Mouse (Mus musculus): ENCODE measurements around the gene Hipk2. TPM values are rescaled to one million over a fixed set of nuclear protein-coding genes. Genes with fewer than 3 reads are reported as not detected.
A peak's percentile ranks its signal among the peaks of the same experiment; 100 is the strongest.

Gene Hipk2
- polyA plus RNA-seq, 1 experiment from 2014 or later, result 12.0 TPM

DNA sequence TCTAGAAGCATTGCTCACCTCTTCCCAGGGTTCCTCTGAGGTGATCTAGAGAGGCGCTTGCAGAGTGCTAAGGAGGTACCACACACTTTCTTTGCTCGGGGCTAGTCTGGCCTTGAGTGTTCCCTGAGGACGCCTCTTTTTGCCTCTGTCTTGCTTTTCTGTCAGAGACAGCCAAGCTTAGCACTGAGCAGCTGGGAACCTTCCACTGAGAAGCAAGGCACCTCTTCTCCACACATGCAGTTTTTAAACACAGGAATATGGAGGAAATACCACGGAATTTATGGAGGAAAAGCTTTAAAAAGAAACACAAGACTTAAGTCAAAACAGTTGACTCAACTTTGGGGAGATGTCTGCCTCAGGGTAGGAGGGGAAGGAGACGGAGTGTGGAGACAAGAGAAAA, 39.8 kb upstream of the Hipk2 start:
- Histone ChIP-seq H3K4me3 (ENCODE audit: low read depth, low read length) (no peak overlapping the region), H3K4me1 (replicated peaks; ENCODE audit: control insufficient read depth, insufficient read depth, low read length) (peaks cover 6% of the 10 kb centered on the region; the same call in 1 of the 2 replicates), H3K9me3 (ENCODE audit: control insufficient read depth) (no peaks in the 10 kb centered on the region), H3K27me3 (replicated peaks; ENCODE audit: control insufficient read depth, insufficient read depth, low read length) (no peaks in the 10 kb centered on the region), H3K27ac (ENCODE audit: low read depth, low read length) (no peak overlapping the region), H3K36me3 (ENCODE audit: control insufficient read depth, insufficient read depth) (no peaks in the 10 kb centered on the region), H3K4me2 (replicated peaks; ENCODE audit: low read depth) (no peak overlapping the region), H3K9ac (ENCODE audit: low read depth, low read length) (no peak overlapping the region)
- no peak for ATAC-seq
- TF ChIP-seq CTCF (IDR thresholded peaks at IDR 0.05; ENCODE audit: low read depth), result no peak
- 66% methylated on average over 5 of the region's 5 CpGs for WGBS

DNA sequence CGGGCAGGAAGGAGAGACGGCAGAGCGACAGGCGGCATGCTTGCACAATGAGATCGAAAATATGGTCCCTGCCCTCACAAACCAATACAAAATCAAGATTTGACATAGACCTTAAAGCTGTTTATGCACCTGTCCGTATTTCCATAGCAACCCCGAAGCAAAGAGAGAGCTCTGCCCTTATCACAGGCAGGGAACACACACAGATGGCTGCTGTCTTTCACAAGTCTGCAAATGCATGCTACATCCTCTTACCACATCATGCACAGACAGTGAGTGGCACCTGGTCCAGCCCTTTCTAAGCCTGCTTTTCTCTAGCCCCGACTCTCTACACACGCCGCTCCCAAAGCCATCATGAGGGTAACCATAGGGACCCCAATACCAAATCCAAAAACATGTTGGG, 38.2 kb upstream of the Hipk2 start:
- no peak overlapping the region for H3K4me2 ChIP-seq (replicated peaks; ENCODE audit: low read depth)
- H3K4me1 ChIP-seq (replicated peaks; ENCODE audit: control insufficient read depth, insufficient read depth, low read length), result peaks cover 6% of the 10 kb centered on the region
- H3K9ac ChIP-seq (ENCODE audit: low read depth, low read length), result no peak overlapping the region
- no peak overlapping the region for H3K27ac ChIP-seq (ENCODE audit: low read depth, low read length)
- ATAC-seq, result no peak
- no peak overlapping the region for H3K4me3 ChIP-seq (ENCODE audit: low read depth, low read length)
- H3K9me3 ChIP-seq (ENCODE audit: control insufficient read depth), result no peaks in the 10 kb centered on the region
- WGBS, result 82% methylated on average over 10 of the region's 10 CpGs
- H3K27me3 ChIP-seq (replicated peaks; ENCODE audit: control insufficient read depth, insufficient read depth, low read length), result no peaks in the 10 kb centered on the region
- no peak for TF ChIP-seq CTCF (IDR thresholded peaks at IDR 0.05; ENCODE audit: low read depth)
- no peaks in the 10 kb centered on the region for H3K36me3 ChIP-seq (ENCODE audit: control insufficient read depth, insufficient read depth)

DNA sequence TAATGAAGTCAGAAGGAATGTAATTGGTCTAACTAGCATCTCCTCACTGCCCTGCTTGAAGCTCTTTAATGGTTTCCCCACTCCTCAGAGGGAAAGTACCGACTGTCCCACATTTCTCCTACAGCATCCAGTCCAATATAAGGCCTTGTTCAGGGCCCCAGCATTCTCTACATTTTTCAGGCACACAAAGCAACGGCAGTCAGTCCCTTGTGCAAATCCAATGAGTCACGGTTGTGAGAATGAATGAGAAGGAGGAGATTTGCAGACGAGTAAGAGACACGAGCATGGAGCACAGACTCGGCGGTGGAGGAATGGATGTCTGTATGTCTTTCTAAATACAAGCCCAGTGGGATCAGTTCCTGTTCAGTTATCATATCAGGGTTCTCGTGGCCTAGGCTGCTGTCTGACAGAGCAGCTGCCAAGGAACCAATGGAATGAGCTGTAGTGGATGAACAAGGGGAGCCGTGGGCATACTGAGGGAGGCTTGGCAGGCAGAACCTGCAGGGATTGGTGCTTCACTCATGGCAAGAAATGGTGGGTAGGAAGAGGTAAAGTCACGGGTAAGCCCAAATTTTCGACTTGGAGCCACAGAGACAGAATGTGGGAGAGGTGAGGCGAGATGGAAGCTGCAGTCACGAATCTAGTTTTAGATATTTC, 37.5 kb upstream of the Hipk2 start:
- Histone ChIP-seq H3K36me3 (ENCODE audit: control insufficient read depth, insufficient read depth) (no peaks in the 10 kb centered on the region), H3K9ac (ENCODE audit: low read depth, low read length) (no peak overlapping the region), H3K4me1 (replicated peaks; ENCODE audit: control insufficient read depth, insufficient read depth, low read length) (peaks cover 6% of the 10 kb centered on the region), H3K4me2 (replicated peaks; ENCODE audit: low read depth) (no peak overlapping the region), H3K9me3 (ENCODE audit: control insufficient read depth) (no peaks in the 10 kb centered on the region), H3K27ac (ENCODE audit: low read depth, low read length) (no peak overlapping the region), H3K27me3 (replicated peaks; ENCODE audit: control insufficient read depth, insufficient read depth, low read length) (no peaks in the 10 kb centered on the region), H3K4me3 (ENCODE audit: low read depth, low read length) (no peak overlapping the region)
- WGBS, result 80% methylated on average over 13 of the region's 13 CpGs
- no peak for ATAC-seq
- TF ChIP-seq CTCF (IDR thresholded peaks at IDR 0.05; ENCODE audit: low read depth), result no peak

DNA sequence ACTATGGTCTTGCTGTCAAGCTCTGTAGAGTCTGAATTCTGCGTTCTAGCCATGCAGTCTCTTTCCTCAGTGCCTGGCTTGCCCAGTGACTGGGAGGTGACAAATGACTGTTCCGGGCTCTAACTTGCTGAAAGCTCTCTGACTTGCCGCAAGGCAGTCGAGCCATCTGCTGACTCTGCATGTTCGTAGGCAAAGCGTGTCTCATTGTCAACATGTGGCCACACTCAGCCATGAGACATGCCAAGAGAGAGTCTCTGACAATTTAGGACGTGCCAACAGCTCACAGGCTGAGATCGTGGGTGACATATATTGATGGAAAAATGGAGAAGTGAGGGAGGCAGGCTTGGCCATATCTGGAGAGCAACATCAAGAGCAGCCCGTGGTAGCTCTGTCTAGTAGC, 36.9 kb upstream of the Hipk2 start:
- Histone ChIP-seq H3K9me3 (ENCODE audit: control insufficient read depth) (no peaks in the 10 kb centered on the region), H3K36me3 (ENCODE audit: control insufficient read depth, insufficient read depth) (no peaks in the 10 kb centered on the region), H3K4me1 (replicated peaks; ENCODE audit: control insufficient read depth, insufficient read depth, low read length) (peaks cover 6% of the 10 kb centered on the region), H3K27me3 (replicated peaks; ENCODE audit: control insufficient read depth, insufficient read depth, low read length) (no peaks in the 10 kb centered on the region), H3K4me2 (replicated peaks; ENCODE audit: low read depth) (no peak overlapping the region), H3K9ac (ENCODE audit: low read depth, low read length) (no peak overlapping the region), H3K27ac (ENCODE audit: low read depth, low read length) (no peak overlapping the region), H3K4me3 (ENCODE audit: low read depth, low read length) (no peak overlapping the region)
- TF ChIP-seq CTCF (IDR thresholded peaks at IDR 0.05; ENCODE audit: low read depth), result no peak
- ATAC-seq, result no peak
- WGBS, result 85% methylated on average over 9 of the region's 9 CpGs

DNA sequence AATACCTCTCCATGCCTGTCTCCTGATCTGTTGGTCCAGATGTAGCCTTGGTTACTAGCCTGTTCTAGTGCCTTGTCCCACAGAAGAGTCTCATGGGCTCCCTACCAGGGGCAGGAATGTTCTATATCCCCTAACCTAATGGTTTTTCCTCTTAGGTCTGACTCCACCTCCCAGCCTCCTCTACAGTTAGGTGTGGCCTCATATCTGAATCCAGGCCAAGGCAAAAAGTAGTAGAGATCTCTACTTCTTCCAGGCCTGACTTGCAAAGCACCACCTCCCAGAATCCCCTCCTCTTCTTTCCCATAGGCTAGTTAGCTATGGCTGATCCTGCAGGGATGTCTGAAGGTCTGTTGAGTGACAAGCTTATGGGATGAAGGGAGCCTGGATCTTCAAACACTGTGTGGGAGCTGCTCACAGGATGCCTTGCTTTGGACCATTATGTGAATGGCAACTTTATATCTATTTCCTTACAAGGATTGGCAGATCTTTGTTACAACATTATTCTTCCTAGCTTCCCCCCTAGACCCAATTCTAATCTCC, 36.2 kb upstream of the Hipk2 start:
- H3K4me3 ChIP-seq (ENCODE audit: low read depth, low read length), result no peak overlapping the region
- peaks cover 6% of the 10 kb centered on the region for H3K4me1 ChIP-seq (replicated peaks; ENCODE audit: control insufficient read depth, insufficient read depth, low read length)
- no peaks in the 10 kb centered on the region for H3K36me3 ChIP-seq (ENCODE audit: control insufficient read depth, insufficient read depth)
- no peak for ATAC-seq
- no peak overlapping the region for H3K4me2 ChIP-seq (replicated peaks; ENCODE audit: low read depth)
- no peak overlapping the region for H3K9ac ChIP-seq (ENCODE audit: low read depth, low read length)
- no peaks in the 10 kb centered on the region for H3K27me3 ChIP-seq (replicated peaks; ENCODE audit: control insufficient read depth, insufficient read depth, low read length)
- no peak for TF ChIP-seq CTCF (IDR thresholded peaks at IDR 0.05; ENCODE audit: low read depth)
- H3K27ac ChIP-seq (ENCODE audit: low read depth, low read length), result no peak overlapping the region
- no peaks in the 10 kb centered on the region for H3K9me3 ChIP-seq (ENCODE audit: control insufficient read depth)

DNA sequence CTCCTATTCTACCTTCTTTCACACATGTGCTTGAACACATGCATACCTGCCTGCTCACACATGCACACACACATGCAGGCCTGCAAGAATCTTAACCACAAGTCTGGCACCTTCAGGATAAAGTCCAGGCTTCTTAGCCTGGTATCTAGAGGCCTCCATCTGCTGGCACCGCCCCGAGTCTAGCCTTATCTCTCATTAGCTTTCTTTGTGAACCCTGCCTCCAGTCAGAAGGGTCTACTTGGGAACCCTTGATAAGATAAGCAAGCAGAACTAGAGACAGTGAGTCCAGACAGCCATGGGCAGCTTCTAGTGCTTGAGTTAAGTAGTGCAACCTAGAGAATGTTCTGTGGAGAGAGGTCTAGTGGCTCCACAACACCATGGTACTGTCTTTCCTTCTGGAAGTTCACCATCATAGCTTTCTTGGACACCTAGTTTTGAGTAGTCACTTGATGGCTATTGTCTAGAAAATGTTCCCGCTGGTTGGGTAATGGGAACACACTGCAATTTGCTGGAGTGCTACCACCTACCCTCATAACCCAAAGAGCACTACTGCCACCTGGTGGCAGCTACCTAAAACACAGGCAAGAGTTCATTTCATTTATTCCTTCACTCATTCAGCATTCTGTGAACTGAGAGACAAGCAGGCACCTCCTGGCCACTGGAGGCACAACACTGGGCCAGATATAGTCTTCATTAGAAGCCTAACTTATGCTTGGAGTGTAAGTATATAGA, 35.0 kb upstream of the Hipk2 start:
- Histone ChIP-seq H3K36me3 (ENCODE audit: control insufficient read depth, insufficient read depth) (no peaks in the 10 kb centered on the region), H3K4me1 (replicated peaks; ENCODE audit: control insufficient read depth, insufficient read depth, low read length) (peaks cover 6% of the 10 kb centered on the region), H3K9ac (ENCODE audit: low read depth, low read length) (no peak overlapping the region), H3K4me3 (ENCODE audit: low read depth, low read length) (no peak overlapping the region), H3K9me3 (ENCODE audit: control insufficient read depth) (no peaks in the 10 kb centered on the region), H3K4me2 (replicated peaks; ENCODE audit: low read depth) (peak overlapping the region; percentile 22; the same call in 1 of the 2 replicates), H3K27me3 (replicated peaks; ENCODE audit: control insufficient read depth, insufficient read depth, low read length) (no peaks in the 10 kb centered on the region), H3K27ac (ENCODE audit: low read depth, low read length) (no peak overlapping the region)
- WGBS, result 32% methylated on average over 3 of the region's 3 CpGs
- peak; percentile 86 for ATAC-seq
- peak; percentile 95 for TF ChIP-seq CTCF (IDR thresholded peaks at IDR 0.05; ENCODE audit: low read depth)

Measured in intestine, postnatal 0 days (tissue).